Mouse (Mus musculus): ENCODE results near the gene Slc9a1.

DNA sequence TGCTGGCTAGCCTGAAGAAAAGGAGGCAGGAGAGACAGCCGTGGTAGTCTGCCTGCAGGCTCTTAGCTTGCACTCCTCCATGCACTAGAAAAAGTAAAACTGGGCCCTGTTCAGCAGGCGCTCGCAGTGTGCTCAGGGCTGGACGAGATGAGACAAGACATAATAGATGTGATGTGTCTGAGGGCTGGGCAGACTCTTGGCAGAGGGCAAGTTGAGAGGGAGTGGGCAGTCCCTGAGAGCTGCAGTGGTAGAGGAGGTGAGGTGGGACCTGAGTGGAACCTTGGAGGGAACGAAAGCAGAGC is 9.5 kb downstream of the Slc9a1 start:
- no peak for TF ChIP-seq GATA1 (IDR thresholded peaks at IDR 0.05; ENCODE audit: borderline replicate concordance, low read length)
- no peak for TF ChIP-seq CTCF (IDR thresholded peaks at IDR 0.05; ENCODE audit: low read depth, low read length)

All from G1E (cell line).